Mouse (Mus musculus) olfactory bulb, adult 2 months (tissue): ENCODE measurements around the gene Zfp523.

Experiments
- CTCF ChIP-seq: fragments of 200-500 bp; IDR thresholded peaks from 2 replicates; pipeline ENCODE4 v1.5.1; 2012; ENCODE audit warnings: low read depth, mild to moderate bottlenecking, low read length, moderate library complexity; ENCODE audit not compliant: insufficient read depth
- POLR2A ChIP-seq: fragments of 200-500 bp; IDR thresholded peaks from 2 replicates; pipeline ENCODE4 v1.6.1; 2012; ENCODE audit warnings: mild to moderate bottlenecking, low read depth, low read length, moderate library complexity; ENCODE audit not compliant: insufficient read depth

DNA sequence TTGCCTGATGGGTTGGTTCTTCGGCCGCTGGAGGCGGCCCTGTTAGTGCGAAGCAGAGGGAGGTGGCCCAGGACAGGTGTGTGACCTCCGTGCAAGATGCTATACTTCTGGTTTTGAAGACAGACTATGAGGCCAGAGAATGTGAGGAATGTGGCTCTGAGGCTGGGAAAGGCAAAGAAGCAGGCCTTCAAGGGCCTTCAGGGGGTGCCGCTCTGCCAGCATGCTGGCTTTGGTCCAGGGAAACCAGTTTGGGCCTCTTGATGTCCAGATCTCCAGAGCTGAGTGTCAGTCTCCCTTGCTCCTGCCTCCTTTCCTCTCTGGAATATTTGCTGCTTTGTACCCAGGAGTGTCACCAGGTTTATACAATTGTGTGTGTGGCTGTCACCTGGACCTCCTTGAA lies 65.4 kb downstream of the Zfp523 start:
- TF ChIP-seq POLR2A = no peak
- no peak for TF ChIP-seq CTCF
